Mouse (Mus musculus): Measurements from ENCODE around the gene Keap1.
"Not testable (repeated sequence)": the region's sequence is repeated elsewhere in the genome, so short reads cannot be mapped to it uniquely, and the experiment has no call there.

The Keap1 gene

DNA sequence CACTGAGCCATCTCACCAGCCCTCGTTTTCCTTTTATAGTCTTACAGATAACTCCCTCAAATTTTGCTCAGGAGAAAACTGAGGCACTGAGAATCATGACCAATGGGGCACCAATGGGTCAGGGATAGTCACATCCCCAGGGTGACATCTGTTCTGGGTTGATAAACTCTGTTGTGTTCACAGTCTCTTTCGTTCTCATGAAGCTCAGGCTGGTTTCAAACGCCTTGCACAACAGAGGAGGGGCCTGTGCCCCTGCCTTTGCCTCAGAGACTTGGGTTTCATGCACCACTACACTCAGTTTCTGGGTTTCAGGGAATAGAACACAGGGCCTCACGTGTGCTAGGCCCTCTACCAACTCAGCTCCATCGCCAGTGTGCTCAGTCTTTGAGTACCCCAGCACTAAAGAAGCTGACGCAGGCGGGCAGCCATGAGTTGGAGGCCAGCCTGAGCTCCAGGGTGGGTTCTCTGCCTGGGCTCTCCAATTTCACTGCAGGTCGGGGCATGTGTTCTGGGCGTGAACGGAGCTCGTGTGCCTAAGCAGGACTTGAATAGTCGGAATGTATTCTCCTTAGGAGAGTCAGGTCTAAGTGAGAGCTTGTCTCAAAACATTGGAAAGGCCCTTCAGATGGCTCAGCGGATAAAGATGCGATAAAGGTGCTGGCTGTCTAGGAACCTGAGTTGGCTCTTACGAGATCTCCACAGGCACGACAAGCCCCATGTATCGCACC is 25.3 kb upstream of the Keap1 start:
- no peak for DNase-seq (ENCODE audit: low spot score in 2 of 2)

DNA sequence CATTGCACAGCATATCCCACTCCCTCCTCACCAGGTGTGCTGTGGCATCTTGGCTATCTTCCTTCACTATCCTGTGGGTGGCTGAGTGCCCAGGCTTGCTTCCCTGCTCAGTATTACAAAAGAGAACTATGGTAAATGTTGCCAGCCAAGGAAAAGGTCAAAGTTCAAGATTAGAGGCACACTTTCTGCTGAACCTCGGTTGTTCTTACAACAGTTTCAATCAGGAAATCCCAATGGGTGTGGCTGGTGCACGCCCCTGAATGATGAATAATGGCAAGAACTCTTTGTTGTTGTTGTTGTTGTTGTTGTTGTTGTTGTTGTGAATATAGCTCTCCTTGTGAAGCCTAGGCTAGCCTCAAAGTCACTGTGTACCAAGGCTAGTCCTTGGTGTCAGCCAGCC is 22.7 kb upstream of the Keap1 start:
- DNase-seq (ENCODE audit: low spot score in 2 of 2) = no peak

DNA sequence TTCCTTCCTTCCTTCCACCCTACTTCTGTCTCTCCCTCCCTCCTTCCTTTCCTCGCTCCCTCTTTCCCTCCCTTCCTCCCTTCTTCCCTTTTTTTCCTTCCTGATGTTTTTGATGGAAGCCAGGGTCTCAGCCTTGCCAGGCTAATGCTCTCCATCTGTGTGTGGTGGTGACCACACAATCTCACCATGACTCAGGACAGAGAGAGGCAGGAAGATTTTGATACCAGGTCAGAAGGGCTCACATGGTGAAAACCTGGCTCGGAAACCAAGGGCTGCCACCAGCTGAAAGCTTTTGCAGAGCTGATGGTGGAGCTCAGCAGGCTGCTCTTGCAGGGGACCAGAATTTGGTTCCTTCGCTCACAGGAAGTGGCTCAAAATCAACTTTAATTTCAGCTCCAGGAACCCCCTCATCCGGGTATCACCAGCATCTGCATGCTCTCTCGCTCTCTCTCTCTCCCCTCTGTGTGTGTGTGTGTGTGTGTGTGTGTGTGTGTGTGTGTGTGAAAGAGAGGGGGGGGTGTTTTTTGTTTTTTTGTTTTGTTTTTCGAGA is 21.4 kb upstream of the Keap1 start:
- DNase-seq (ENCODE audit: low spot score in 2 of 2) = no peak

DNA sequence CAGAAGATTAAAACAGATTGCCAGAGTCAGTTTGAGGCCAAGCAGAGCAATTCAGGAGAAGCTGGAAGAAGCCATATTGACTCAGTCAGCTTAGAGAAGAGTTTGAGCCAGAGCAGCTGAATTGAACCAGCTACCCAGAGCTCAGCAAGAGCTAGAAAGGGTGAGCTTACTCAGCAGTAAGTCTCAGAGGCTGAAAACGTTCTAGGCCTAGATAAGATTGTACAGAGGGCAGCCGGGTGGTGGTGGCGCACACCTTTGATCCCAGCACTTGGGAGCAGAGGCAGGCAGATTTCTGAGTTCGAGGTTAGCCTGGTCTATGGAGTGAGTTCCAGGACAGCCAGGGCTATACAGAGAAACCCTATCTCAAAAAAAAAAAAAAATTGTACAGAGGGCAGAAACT is 17.2 kb upstream of the Keap1 start:
- not testable (repeated sequence) for DNase-seq (ENCODE audit: low spot score in 2 of 2)

- no peak for DNase-seq (ENCODE audit: low spot score in 2 of 2)
These were observed 15.5 kb upstream of the Keap1 start for GRCm38 (mm10) chr9:21254690-21255089.

DNA sequence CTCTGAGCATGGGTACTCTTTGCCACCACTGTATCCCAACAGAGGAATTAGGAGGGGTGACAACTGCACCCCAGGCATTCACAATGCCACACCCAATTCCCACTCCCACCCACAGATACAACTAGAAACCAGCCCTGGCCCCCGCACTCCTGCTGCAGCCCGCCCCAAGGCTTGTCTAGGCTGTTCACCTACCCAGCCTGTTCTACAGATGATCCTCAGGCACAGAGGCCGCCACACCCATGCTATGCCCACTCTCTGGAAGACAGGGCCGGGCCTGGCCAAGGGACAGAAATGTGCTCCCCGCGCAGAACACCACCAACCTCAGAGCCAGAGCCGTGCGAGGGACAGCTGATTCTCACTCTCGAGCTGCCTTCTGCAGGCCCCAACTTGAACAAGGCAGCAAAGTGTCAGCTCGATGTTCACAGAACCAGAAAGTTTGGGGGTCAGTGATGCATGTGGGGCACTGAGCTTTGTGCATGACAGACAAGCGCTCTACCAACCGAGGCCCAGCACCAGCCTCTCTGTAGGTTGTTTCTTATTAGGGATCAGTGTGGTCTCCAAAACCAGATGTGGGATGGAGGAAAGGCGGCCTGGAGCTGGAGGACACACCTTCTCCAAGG is 12.1 kb upstream of the Keap1 start:
- no peak for DNase-seq (ENCODE audit: low spot score in 2 of 2)

DNA sequence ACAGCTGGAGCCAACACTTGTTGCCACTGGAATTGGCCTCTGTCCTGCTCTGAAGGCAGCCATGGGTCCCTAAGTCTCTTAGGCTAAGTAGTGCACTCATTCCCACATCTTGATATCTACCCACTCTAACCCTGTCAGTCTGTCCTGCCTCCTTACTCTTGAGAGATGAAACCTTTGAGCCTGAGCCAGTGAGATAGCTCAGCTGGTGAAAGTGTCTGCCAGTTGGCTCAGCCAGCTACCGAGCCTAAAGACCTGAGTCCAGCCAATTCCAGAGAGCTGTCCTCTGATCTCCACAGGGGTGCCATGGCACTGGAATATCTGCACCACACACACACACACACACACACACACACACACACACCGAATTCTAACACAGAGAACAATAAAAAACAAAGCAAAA is 11.3 kb upstream of the Keap1 start:
- no peak for DNase-seq (ENCODE audit: low spot score in 2 of 2)

DNA sequence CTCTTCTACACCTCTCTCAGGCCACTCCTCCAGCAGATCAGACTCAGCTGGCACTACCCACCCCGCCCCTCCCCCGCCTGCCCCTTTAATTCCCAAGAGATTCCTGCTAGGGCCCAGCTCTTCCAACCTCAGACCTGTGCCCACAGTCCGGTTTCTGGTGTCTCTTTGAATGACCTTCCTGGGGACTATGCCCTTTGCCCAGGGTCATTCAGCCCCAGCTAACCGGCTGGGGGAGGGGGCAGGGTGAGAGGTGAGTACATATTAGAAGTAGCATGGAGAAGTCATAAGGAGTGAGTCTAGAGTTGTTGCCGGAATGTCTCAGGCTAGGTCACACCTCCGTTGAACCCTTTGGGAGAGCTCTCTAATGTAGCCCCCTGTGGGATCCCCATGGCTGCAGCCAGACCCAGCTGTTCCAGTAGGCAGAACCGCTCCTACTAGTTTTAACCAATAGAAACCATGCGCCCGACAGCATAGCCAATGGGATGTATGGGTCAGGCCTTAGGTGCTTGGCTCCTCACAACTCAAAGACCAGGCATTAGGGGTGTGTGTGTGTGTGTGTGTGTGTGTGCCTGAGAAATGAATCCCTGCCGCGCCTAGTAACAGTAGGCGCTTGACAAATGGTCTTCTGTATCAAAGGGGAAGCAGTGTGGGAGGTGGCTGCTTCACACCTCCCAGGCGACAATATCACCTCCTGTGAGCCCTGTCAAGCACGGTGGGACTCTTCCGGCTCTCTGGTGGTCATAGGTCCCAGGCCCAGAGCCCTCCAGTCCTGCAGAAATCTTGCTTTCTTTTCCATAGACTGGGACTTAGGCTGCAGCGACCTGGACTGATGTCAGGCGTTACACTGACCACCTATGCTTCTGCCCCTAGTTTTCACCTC is 10.7 kb upstream of the Keap1 start:
- no peak for DNase-seq (ENCODE audit: low spot score in 2 of 2)

DNA sequence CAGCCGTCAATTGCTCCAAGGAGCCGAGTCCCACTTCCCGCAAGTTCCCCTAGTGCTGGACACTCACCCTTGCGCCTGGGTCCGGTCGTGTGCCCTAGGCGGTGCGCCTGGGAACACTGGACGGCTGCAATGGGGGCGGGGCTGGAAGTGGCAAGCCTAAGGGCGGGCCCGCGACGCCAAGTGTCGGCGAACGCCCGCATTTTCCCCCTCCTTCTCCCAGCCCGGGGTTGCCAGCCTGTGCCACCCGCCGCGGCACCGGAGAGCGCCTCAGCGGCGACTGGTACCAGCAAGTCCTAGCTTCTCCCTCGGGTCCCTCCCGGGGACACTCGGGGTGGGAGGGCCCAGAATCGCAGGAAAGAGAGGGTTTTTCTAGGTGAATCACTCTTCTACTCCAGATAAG is 9.2 kb upstream of the Keap1 start, which contains the start of gene S1pr5:
Gene S1pr5 (minus strand): TSS at position 118 of the 400 bp plus-strand sequence.
- DNase-seq (ENCODE audit: low spot score in 2 of 2) = no peak

DNA sequence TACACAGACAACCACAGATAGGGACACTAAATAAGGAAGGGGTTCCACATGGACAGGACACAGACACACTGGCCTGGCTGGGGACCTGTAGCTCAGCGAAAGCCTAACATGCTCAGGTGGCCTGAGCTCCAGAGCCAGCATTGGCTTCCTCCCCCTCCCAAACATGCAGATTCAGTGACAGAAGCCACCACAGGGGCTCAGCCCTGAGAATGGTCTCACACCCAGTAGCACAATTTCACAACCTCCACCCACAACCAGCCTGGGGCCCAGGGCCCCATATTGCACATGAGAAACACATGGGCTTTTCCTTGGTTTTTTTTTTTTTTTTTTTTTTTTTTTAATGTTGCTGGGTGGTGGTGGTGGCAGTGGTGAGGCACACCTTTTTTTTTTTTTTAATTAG is 7.2 kb upstream of the Keap1 start:
- no peak for DNase-seq (ENCODE audit: low spot score in 2 of 2)

GRCm38 (mm10) chr9:21245113-21245487 is 5.9 kb upstream of the Keap1 start:
- no peak for DNase-seq (ENCODE audit: low spot score in 2 of 2)

GRCm38 (mm10) chr9:21244428-21245112 is 5.4 kb upstream of the Keap1 start:
- no peak for DNase-seq (ENCODE audit: low spot score in 2 of 2)

DNA sequence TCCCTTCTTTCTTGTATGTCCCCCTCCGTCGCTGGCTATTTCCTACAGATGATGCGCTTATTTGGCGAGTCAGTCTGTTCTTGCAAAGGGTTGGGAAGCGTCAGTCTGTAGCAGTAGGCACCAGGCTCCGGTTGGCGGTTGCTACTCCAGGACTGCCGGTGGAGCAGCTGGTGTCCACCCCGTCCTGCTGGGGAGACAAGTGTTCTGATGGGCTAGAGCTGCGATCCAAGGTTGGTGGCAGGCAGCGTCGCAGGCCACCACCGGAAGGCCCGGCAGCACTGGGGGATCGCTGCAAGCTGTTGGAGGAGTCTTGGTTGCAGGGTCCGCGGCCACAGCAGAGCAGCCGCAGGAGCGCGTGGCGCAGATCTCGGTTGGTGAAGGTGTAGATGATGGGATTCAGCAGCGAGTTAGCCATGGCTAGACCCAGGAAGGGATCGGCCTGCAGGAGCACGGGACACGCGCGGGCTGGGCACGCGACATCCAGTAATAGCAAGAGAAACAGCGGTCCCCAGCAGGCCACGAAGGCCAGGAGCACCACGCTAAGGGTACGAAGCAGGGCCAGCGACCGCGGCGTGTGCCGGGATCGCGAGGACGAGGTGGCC is 4.8 kb upstream of the Keap1 start:
- no peak for DNase-seq (ENCODE audit: low spot score in 2 of 2)

GRCm38 (mm10) chr9:21241343-21241742 is 2.2 kb upstream of the Keap1 start:
- peak; percentile 53 to 79 for DNase-seq (ENCODE audit: low spot score in 2 of 2)

DNA sequence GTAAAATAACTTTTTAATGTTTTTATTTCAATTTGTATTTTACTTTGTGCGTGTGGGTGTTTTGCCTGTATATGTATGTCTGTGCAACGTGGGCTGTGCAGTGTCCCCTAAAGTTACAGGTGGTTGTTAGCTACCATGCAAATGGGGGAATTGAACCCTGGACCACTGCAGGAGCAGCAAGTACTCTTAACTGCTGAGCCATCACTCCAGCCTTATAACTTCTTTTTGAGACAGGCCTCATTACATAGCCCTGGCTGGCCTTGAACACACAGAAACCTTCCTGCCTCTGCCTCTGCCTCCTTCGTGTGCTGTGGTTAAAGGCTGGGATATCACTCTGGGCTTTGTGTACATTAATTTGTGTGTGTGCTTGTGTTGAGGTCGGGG is 296 bp upstream of the Keap1 start:
- DNase-seq (ENCODE audit: low spot score in 2 of 2) = no peak

DNA sequence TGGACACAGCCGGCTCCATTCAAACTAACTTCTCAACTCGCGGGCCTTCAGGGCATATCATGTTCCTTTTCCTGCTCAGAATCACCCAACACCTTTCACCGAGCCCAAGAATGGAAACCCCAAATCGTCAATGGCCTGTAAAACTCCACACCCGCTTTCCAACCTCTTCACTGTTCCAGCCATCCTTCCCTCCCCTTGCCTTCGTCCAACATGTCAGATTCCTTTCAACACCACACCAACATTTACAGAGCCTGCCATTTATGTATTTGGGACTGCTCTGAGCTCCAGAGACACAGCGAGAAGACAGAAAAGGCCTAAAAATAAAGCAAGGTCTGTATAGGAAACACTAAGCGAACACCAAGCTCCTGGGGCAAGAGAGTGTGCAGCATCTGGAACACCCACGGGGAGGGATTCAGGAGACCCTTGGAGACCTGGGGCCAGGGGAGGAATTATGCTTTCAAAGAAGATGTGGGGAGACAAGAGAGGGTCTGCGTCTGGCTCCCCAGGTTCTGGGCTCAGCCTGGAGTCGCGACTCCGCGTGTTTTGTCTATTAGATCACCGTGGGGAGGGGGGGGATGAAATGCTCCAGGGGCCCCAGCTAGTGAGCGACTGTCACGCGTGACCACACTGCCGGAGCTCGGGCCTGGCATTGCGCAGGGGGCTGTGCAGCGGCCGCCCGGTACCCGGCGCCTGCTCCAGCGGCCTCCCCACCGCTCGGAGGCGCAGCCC is 993 bp downstream of the Keap1 start:
- DNase-seq (ENCODE audit: low spot score in 2 of 2) = no peak

DNA sequence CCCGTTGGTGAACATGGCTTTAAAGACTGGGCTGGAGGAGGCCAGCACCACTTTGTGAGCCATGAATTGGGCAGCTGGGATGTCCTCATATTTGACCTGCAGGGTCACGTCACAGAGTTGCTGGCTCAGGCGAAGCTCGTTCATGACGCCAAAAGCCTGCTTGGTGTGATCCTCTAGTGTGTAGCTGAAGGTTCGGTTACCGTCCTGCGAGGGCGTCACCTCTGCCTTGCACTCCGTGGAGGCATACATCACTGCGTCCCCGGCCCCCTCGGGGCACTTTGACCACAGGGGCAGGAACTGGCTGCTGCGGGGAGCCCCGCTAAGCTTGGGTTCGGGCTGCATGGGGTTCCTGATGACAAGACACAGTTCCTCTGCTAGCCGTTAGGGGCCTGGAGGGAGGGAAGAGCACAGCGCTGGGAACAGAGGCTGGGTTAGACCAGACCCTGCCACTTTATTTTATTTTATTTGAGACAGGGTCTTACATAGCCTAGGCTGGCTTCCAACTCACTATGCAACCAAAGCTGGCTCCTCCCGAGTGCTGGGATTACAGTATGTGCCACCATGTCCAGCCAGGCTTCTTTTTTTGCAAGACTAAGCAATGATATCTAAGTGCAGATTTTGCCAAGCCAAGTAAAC is 1.7 kb downstream of the Keap1 start:
- no peak for DNase-seq (ENCODE audit: low spot score in 2 of 2)

DNA sequence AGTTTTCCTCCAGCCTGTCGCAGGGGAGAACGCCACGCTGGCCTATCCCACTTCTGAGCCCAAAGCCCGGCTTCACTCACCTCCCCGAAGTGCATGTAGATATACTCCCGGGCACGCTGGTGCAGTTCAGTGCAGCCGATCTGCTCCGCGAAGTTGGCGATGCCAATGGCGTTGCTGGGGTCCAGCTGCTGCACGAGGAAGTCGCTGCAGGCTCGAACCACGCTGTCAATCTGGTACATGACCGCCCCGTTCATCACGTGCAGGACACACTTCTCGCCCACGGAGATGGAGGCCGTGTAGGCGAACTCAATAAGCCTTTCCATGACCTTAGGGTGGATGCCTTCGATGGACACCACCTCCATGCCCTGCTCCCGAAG is 2.2 kb downstream of the Keap1 start:
- DNase-seq (ENCODE audit: low spot score in 2 of 2) = no peak

- no peak for DNase-seq (ENCODE audit: low spot score in 2 of 2)
These were observed 3.8 kb downstream of the Keap1 start for GRCm38 (mm10) chr9:21235341-21235740.

DNA sequence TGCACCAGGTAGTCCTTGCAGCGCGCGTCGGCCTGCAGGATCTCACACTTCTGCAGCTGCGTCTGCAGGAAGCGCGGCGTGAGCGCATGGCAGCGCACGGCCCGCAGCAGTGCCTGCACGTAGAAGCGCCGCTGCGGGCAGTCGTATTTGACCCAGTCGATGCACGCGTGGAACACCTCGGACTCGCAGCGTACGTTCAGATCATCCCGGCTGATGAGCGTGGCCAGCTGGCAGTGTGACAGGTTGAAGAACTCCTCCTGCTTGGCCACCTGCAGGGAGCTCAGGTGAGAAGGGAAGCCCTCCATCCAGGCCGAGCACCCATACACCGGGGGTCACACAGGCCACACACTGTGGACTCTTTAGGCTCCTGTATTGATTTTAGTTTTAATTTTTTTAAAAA is 5.4 kb downstream of the Keap1 start:
- no peak for DNase-seq (ENCODE audit: low spot score in 2 of 2)
